ENCODE assay signal across 23 mouse cellular contexts in the genomic region with DNA sequence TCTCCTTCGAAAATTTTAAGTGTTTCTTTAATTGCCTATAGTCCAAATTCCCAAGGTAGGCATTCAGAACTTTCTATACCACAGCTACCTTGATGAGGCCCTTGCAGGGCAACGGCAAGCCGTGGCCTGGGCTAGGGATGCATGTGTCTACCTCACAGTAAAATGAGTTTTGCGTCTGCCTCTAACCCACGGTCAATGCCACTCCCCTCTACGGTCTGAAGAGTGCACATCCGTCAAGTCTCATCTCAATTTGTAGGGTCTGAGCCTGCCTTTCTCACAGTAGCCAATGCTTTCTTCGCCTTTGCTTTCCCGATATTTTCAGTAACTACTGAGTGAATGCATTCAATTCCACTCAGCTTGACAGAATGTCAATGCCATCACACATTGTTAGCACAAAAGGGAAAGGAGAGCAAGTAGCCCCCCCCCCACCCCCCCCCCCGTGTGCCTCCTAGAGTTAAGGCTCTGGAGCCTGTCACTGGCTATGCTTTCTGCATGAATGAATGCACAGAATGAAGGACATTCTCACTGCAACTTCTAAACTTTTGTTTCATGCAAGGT. TPM values are rescaled to one million over a fixed set of nuclear protein-coding genes. Genes with fewer than 3 reads are reported as not detected.
DNase-seq lines count a peak whose midpoint lies in the region; ATAC-seq and TF ChIP-seq lines count a peak whose summit lies in the region.
"Had no signal": no experiment of that assay in that cellular context is flagged by ENCODE, and none has a peak within 500 bp of the region (broad histone marks: within the 10 kb centered on the region; RNA-seq: fewer than 3 reads in every experiment).

No protein-coding gene starts in this region.

- no peak for ATAC-seq in kidney, embryonic 15.5 days (replicated peaks; ENCODE audit: low FRiP score)
- ATAC-seq in midbrain, embryonic 16.5 days: peak; percentile 24; the same call in 1 of the 2 replicates
- ATAC-seq in midbrain, embryonic 14.5 days (ENCODE audit: low FRiP score, low TSS enrichment): no peak
- no peak for ATAC-seq in intestine, postnatal 0 days
- ATAC-seq: forebrain, embryonic 15.5 days had no signal

- H3K4me2 ChIP-seq in kidney, embryonic 15.5 days: no peak overlapping the region
- no peak overlapping the region for H3K4me2 ChIP-seq in midbrain, embryonic 16.5 days (ENCODE audit: low read length)
- no peak overlapping the region for H3K4me2 ChIP-seq in midbrain, embryonic 14.5 days (ENCODE audit: low read length)
- H3K4me2 ChIP-seq in intestine, postnatal 0 days (replicated peaks; ENCODE audit: low read depth): no peak overlapping the region; the same call in 1 of the 2 replicates
- H3K4me2 ChIP-seq: embryonic facial prominence, embryonic 15.5 days; forebrain, embryonic 15.5 days; heart, embryonic 13.5 days; hindbrain, embryonic 15.5 days had no signal

- peak overlapping the region; percentile 36 for H3K4me3 ChIP-seq in kidney, adult 2 months (ENCODE audit: insufficient read depth, low read depth, low read length)
- H3K4me3 ChIP-seq in kidney, embryonic 15.5 days (replicated peaks): no peak overlapping the region
- H3K4me3 ChIP-seq in midbrain, embryonic 16.5 days (ENCODE audit: low read depth, low read length): no peak overlapping the region
- no peak overlapping the region for H3K4me3 ChIP-seq in midbrain, embryonic 14.5 days (replicated peaks; ENCODE audit: low read depth, low read length)
- H3K4me3 ChIP-seq in intestine, postnatal 0 days (ENCODE audit: low read depth, low read length): no peak overlapping the region
- H3K4me3 ChIP-seq in small intestine, adult 2 months (ENCODE audit: low read depth, low read length): no peak overlapping the region
- H3K4me3 ChIP-seq: embryonic facial prominence, embryonic 15.5 days; erythroblast, embryonic 14.5 days; forebrain, embryonic 15.5 days; heart, embryonic 13.5 days; hindbrain, embryonic 15.5 days had no signal

- H3K27me3 ChIP-seq in kidney, adult 2 months (replicated peaks; ENCODE audit: control insufficient read depth, insufficient read depth, low read length): no peaks in the 10 kb centered on the region
- H3K27me3 ChIP-seq in kidney, embryonic 15.5 days: no peaks in the 10 kb centered on the region
- no peaks in the 10 kb centered on the region for H3K27me3 ChIP-seq in midbrain, embryonic 16.5 days (ENCODE audit: control insufficient read depth, insufficient read depth, low read depth, low read length)
- no peaks in the 10 kb centered on the region for H3K27me3 ChIP-seq in midbrain, embryonic 14.5 days (ENCODE audit: control insufficient read depth, insufficient read depth, low read length)
- no peaks in the 10 kb centered on the region for H3K27me3 ChIP-seq in intestine, postnatal 0 days (replicated peaks; ENCODE audit: control insufficient read depth, insufficient read depth, low read length)
- no peaks in the 10 kb centered on the region for H3K27me3 ChIP-seq in small intestine, adult 2 months (ENCODE audit: control insufficient read depth, insufficient read depth, low read length)
- H3K27me3 ChIP-seq: CH12.LX; embryonic facial prominence, embryonic 15.5 days; forebrain, embryonic 15.5 days; heart, embryonic 13.5 days; hindbrain, embryonic 15.5 days had no signal

- H3K9me3 ChIP-seq in kidney, embryonic 15.5 days (replicated peaks): 0 out of 2 replicates have a peak, but pooled peaks cover 3% of the 10 kb centered on the region
- no peaks in the 10 kb centered on the region; the same call in 1 of the 2 replicates for H3K9me3 ChIP-seq in midbrain, embryonic 16.5 days (replicated peaks; ENCODE audit: control insufficient read depth, low read length, poor library complexity, severe bottlenecking)
- H3K9me3 ChIP-seq in midbrain, embryonic 14.5 days (ENCODE audit: control insufficient read depth, low read length): peaks cover 5% of the 10 kb centered on the region; the same call in 1 of the 2 replicates
- H3K9me3 ChIP-seq in intestine, postnatal 0 days (ENCODE audit: control insufficient read depth): 0 out of 2 replicates have a peak, but pooled peaks cover 5% of the 10 kb centered on the region
- H3K9me3 ChIP-seq: embryonic facial prominence, embryonic 15.5 days; forebrain, embryonic 15.5 days; heart, embryonic 13.5 days; hindbrain, embryonic 15.5 days had no signal

- H3K36me3 ChIP-seq in kidney, adult 2 months (ENCODE audit: control insufficient read depth, insufficient read depth, low read length): no peaks in the 10 kb centered on the region
- peaks cover 20% of the 10 kb centered on the region for H3K36me3 ChIP-seq in kidney, embryonic 15.5 days
- H3K36me3 ChIP-seq in midbrain, embryonic 16.5 days (ENCODE audit: control insufficient read depth, insufficient read depth, low read length): peaks cover 10% of the 10 kb centered on the region
- peaks cover 20% of the 10 kb centered on the region for H3K36me3 ChIP-seq in midbrain, embryonic 14.5 days (ENCODE audit: control insufficient read depth, insufficient read depth, low read length)
- 0 out of 2 replicates have a peak, but pooled peaks cover 13% of the 10 kb centered on the region for H3K36me3 ChIP-seq in intestine, postnatal 0 days (ENCODE audit: control insufficient read depth, insufficient read depth)
- 0 out of 2 replicates have a peak, but pooled peaks cover 2% of the 10 kb centered on the region for H3K36me3 ChIP-seq in small intestine, adult 2 months (ENCODE audit: control insufficient read depth, insufficient read depth, low read length)

- DNase-seq in kidney, adult 2 months: no peak
- DNase-seq in midbrain, embryonic 14.5 days: no peak
- no peak for DNase-seq in embryo, embryonic 10.5 days (ENCODE audit: low spot score)
- no peak for DNase-seq in cerebellum, adult 11 months
- DNase-seq: adrenal gland, postnatal 10 days; cerebellum, adult 18-20 months; cerebellum, adult 9-11 months; embryo, embryonic 11 days; gastrocnemius, postnatal 36 days; heart, adult 11 months; heart, postnatal 4 days had no signal

- WGBS in kidney, adult 2 months: 64% methylated on average over 10 of the region's 10 CpGs
- 79% methylated on average over 10 of the region's 10 CpGs for WGBS in kidney, embryonic 15.5 days
- WGBS in midbrain, embryonic 16.5 days: 31% methylated on average over 10 of the region's 10 CpGs
- 27% methylated on average over 10 of the region's 10 CpGs for WGBS in midbrain, embryonic 14.5 days
- WGBS in intestine, postnatal 0 days: 74% methylated on average over 10 of the region's 10 CpGs
- WGBS in small intestine, adult 2 months: 75% methylated on average over 10 of the region's 10 CpGs

- H3K4me1 ChIP-seq in kidney, adult 2 months (ENCODE audit: control insufficient read depth, insufficient read depth, low read length): no peaks in the 10 kb centered on the region
- no peaks in the 10 kb centered on the region for H3K4me1 ChIP-seq in kidney, embryonic 15.5 days
- peaks cover 2% of the 10 kb centered on the region; the same call in 1 of the 2 replicates for H3K4me1 ChIP-seq in midbrain, embryonic 16.5 days (ENCODE audit: control insufficient read depth, insufficient read depth, low read length)
- H3K4me1 ChIP-seq in midbrain, embryonic 14.5 days (ENCODE audit: control insufficient read depth, insufficient read depth, low read length): no peaks in the 10 kb centered on the region
- 0 out of 2 replicates have a peak, but pooled peaks cover 6% of the 10 kb centered on the region for H3K4me1 ChIP-seq in intestine, postnatal 0 days (replicated peaks; ENCODE audit: control insufficient read depth, insufficient read depth, low read length)
- H3K4me1 ChIP-seq in small intestine, adult 2 months (ENCODE audit: control insufficient read depth, insufficient read depth, insufficient read length, low read length): peaks cover 17% of the 10 kb centered on the region
- H3K4me1 ChIP-seq: embryonic facial prominence, embryonic 15.5 days; forebrain, embryonic 15.5 days; hindbrain, embryonic 15.5 days had no signal

- H3K9ac ChIP-seq in kidney, embryonic 15.5 days: no peak overlapping the region
- H3K9ac ChIP-seq in midbrain, embryonic 16.5 days (ENCODE audit: low read depth, low read length): no peak overlapping the region
- no peak overlapping the region for H3K9ac ChIP-seq in midbrain, embryonic 14.5 days (replicated peaks; ENCODE audit: low read length)
- no peak overlapping the region for H3K9ac ChIP-seq in intestine, postnatal 0 days (ENCODE audit: low read depth, low read length)
- H3K9ac ChIP-seq: embryonic facial prominence, embryonic 15.5 days; forebrain, embryonic 15.5 days; heart, embryonic 13.5 days; hindbrain, embryonic 15.5 days had no signal

- peak overlapping the region; percentile 69; the same call in 1 of the 2 replicates for H3K27ac ChIP-seq in kidney, adult 2 months (ENCODE audit: insufficient read depth, low read depth, low read length)
- no peak overlapping the region for H3K27ac ChIP-seq in kidney, embryonic 15.5 days
- H3K27ac ChIP-seq in midbrain, embryonic 16.5 days (ENCODE audit: low read length): no peak overlapping the region
- no peak overlapping the region for H3K27ac ChIP-seq in midbrain, embryonic 14.5 days (replicated peaks; ENCODE audit: low read depth, low read length)
- H3K27ac ChIP-seq in intestine, postnatal 0 days (ENCODE audit: low read depth, low read length): peak overlapping the region; percentile 89; the same call in 1 of the 2 replicates
- peak overlapping the region; percentile 95; the same call in 1 of the 2 replicates for H3K27ac ChIP-seq in small intestine, adult 2 months (ENCODE audit: insufficient read depth, low read depth, low read length)
- H3K27ac ChIP-seq: embryonic facial prominence, embryonic 15.5 days; forebrain, embryonic 15.5 days; heart, embryonic 13.5 days; hindbrain, embryonic 15.5 days had no signal

- TF ChIP-seq POLR2A in kidney, adult 2 months (IDR thresholded peaks at IDR 0.05; ENCODE audit: low read depth, low read length): no peak
- no peak for TF ChIP-seq POLR2A in small intestine, adult 2 months (IDR thresholded peaks at IDR 0.05; ENCODE audit: low read depth, low read length)

- no peak for TF ChIP-seq CTCF in kidney, adult 2 months (conservative IDR thresholded peaks at IDR 0.05; ENCODE audit: insufficient read depth, insufficient read length, low read depth, low read length)
- no peak for TF ChIP-seq CTCF in intestine, postnatal 0 days (IDR thresholded peaks at IDR 0.05; ENCODE audit: low read depth)
- TF ChIP-seq CTCF in small intestine, adult 2 months (IDR thresholded peaks at IDR 0.05; ENCODE audit: extremely low read depth, insufficient read length, insufficient replicate concordance, low read depth, low read length): no peak

RNA-seq across cellular contexts. Expression of a gene that starts 1.2 kb away (rescaled TPM):
- polyA plus RNA-seq in kidney, adult 2 months (2012; rRNA removed): 8.0 and 9.5 TPM in 2 replicates
- 0.08 and 0.17 TPM in 2 replicates for polyA plus RNA-seq in kidney, embryonic 15.5 days (2015; fragmentation: Nextera tagmentation; extraction: Ambion mirVana)
- not detected in 2 replicates for polyA plus RNA-seq in midbrain, embryonic 16.5 days (2015; fragmentation: Nextera tagmentation; extraction: Ambion mirVana)
- not detected in 2 replicates for polyA plus RNA-seq in midbrain, embryonic 14.5 days (2014; fragmentation: Nextera tagmentation; extraction: Ambion mirVana)
- polyA plus RNA-seq in intestine, postnatal 0 days (2015; fragmentation: Nextera tagmentation; extraction: Ambion mirVana): 14.6 and 15.3 TPM in 2 replicates
- 6.2 and 14.8 TPM in 2 replicates for polyA plus RNA-seq in small intestine, adult 2 months (2012; rRNA removed)
- polyA plus RNA-seq: embryonic facial prominence, embryonic 15.5 days; erythroblast, embryonic 14.5 days; forebrain, embryonic 11.5 days; forebrain, embryonic 15.5 days; hindbrain, embryonic 15.5 days had no signal

RNA-seq across cellular contexts. Expression of a gene that starts 16.5 kb away (rescaled TPM):
- polyA plus RNA-seq in kidney, adult 2 months (2012; rRNA removed): 5.6 and 6.1 TPM in 2 replicates
- 24.5 and 25.0 TPM in 2 replicates for polyA plus RNA-seq in kidney, embryonic 15.5 days (2015; fragmentation: Nextera tagmentation; extraction: Ambion mirVana)
- 40.0 and 47.5 TPM in 2 replicates for polyA plus RNA-seq in midbrain, embryonic 16.5 days (2015; fragmentation: Nextera tagmentation; extraction: Ambion mirVana)
- 30.8 and 32.2 TPM in 2 replicates for polyA plus RNA-seq in midbrain, embryonic 14.5 days (2014; fragmentation: Nextera tagmentation; extraction: Ambion mirVana)
- 8.2 and 8.5 TPM in 2 replicates for polyA plus RNA-seq in intestine, postnatal 0 days (2015; fragmentation: Nextera tagmentation; extraction: Ambion mirVana)
- polyA plus RNA-seq in small intestine, adult 2 months (2012; rRNA removed): 0.67 and 1.1 TPM in 2 replicates
- polyA plus RNA-seq: erythroblast, embryonic 14.5 days had no signal

RNA-seq across cellular contexts. Expression of a gene that starts 20.1 kb away (rescaled TPM):
- polyA plus RNA-seq in kidney, adult 2 months (2012; rRNA removed): 0.08 and 0.10 TPM in 2 replicates
- polyA plus RNA-seq in kidney, embryonic 15.5 days (2015; fragmentation: Nextera tagmentation; extraction: Ambion mirVana): 0.08 and 0.18 TPM in 2 replicates
- polyA plus RNA-seq in midbrain, embryonic 16.5 days (2015; fragmentation: Nextera tagmentation; extraction: Ambion mirVana): 0.24 and 0.62 TPM in 2 replicates
- 0.21 TPM in 1 of 2 replicates, not detected in the other for polyA plus RNA-seq in midbrain, embryonic 14.5 days (2014; fragmentation: Nextera tagmentation; extraction: Ambion mirVana)
- 0.17 and 0.18 TPM in 2 replicates for polyA plus RNA-seq in intestine, postnatal 0 days (2015; fragmentation: Nextera tagmentation; extraction: Ambion mirVana)
- 0.14 TPM in 1 of 2 replicates, not detected in the other for polyA plus RNA-seq in small intestine, adult 2 months (2012; rRNA removed)
- polyA plus RNA-seq: erythroblast, embryonic 14.5 days; inflammation-experienced regulatory T-cells, adult 6 months had no signal

Comparison
In these comparisons a context has a peak if more than half of its experiments do, and no peak if none do; other contexts are left out.
1. H3K27ac ChIP-seq: peak in kidney, adult 2 months (single experiment), intestine, postnatal 0 days (single experiment) and small intestine, adult 2 months (single experiment); none in kidney, embryonic 15.5 days (single experiment), midbrain, embryonic 16.5 days (single experiment) and midbrain, embryonic 14.5 days (single experiment).